Mouse (Mus musculus): ENCODE results near the gene Pced1b. TPM values are rescaled to one million over a fixed set of nuclear protein-coding genes. Genes with fewer than 3 reads are reported as not detected.

The Pced1b gene
- polyA plus RNA-seq, 1 experiment: 8.3 TPM

- Histone ChIP-seq H3K4me3 (ENCODE audit: control insufficient read depth, low read depth, low read length) (peak overlapping the region; percentile 5), H3K27me3 (ENCODE audit: control insufficient read depth, insufficient read depth, low read length) (no peaks in the 10 kb centered on the region; the same call in 1 of the 2 replicates), H3K27ac (ENCODE audit: control insufficient read depth, insufficient read depth, low read depth, low read length) (peak overlapping the region; percentile 40), H3K4me1 (ENCODE audit: control insufficient read depth, insufficient read depth, low read length) (peaks cover 15% of the 10 kb centered on the region), H3K36me3 (ENCODE audit: control insufficient read depth, insufficient read depth, low read length) (no peaks in the 10 kb centered on the region)
- TF ChIP-seq POLR2A (IDR thresholded peaks at IDR 0.05; ENCODE audit: control insufficient read depth, low read depth, low read length): no peak
- TF ChIP-seq CTCF (IDR thresholded peaks at IDR 0.05; ENCODE audit: control insufficient read depth, insufficient read depth, insufficient replicate concordance, low read depth, low read length): no peak
Observed at GRCm38 (mm10) chr15:97373203-97374084, 126.5 kb downstream of the Pced1b start.

DNA sequence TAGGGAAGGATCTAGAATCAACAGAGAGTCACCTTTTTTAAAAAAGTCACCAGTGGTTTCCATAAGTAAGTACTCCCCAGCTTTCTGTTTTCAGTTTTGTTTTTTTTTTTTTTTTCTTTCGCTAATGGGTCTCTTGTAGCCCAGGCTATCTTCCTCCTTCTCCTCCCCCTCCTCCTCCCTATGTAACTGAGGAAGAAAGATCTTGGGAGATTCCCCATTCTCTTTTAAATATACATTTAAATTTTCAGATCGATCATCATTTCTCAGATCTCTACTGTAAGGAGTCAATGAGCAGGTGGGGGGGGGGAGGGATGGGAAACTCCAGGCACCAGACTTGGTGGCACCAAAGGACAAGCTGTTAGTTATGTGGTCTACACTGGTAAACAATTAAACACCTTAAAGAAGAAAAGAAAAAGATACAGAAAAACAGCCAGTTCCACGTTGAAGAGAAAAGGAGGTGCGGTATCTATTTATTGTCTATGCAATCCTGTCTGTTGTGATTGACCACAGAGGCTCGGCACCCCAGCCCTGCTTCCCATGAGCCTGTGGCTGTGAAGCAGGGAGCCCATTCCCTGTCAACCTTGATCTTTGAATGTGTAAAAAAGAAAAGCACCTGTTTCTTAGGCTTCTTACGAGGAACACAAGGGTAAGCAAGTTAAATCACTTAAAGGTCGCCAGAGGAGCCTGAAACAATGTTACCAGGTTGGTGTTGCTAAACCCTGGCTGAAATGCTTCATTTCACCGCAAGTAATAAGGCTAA, 127.4 kb downstream of the Pced1b start:
- H3K4me1 ChIP-seq (ENCODE audit: control insufficient read depth, insufficient read depth, low read length): peaks cover 12% of the 10 kb centered on the region

GRCm38 (mm10) chr15:97374845-97375720, 128.2 kb downstream of the Pced1b start:
- no peaks in the 10 kb centered on the region; the same call in 1 of the 2 replicates for H3K27me3 ChIP-seq (ENCODE audit: control insufficient read depth, insufficient read depth, low read length)
- H3K27ac ChIP-seq (ENCODE audit: control insufficient read depth, insufficient read depth, low read depth, low read length): peak overlapping the region; percentile 61
- no peak for TF ChIP-seq POLR2A (IDR thresholded peaks at IDR 0.05; ENCODE audit: control insufficient read depth, low read depth, low read length)
- TF ChIP-seq CTCF (IDR thresholded peaks at IDR 0.05; ENCODE audit: control insufficient read depth, insufficient read depth, insufficient replicate concordance, low read depth, low read length): no peak
- H3K4me1 ChIP-seq (ENCODE audit: control insufficient read depth, insufficient read depth, low read length): peaks cover 10% of the 10 kb centered on the region
- no peaks in the 10 kb centered on the region for H3K36me3 ChIP-seq (ENCODE audit: control insufficient read depth, insufficient read depth, low read length)
- no peak overlapping the region for H3K4me3 ChIP-seq (ENCODE audit: control insufficient read depth, low read depth, low read length)

More for the DNA sequence above, 127.4 kb downstream of the Pced1b start:
- peak overlapping the region; percentile 40 for H3K27ac ChIP-seq (ENCODE audit: control insufficient read depth, insufficient read depth, low read depth, low read length)
- no peaks in the 10 kb centered on the region; the same call in 1 of the 2 replicates for H3K27me3 ChIP-seq (ENCODE audit: control insufficient read depth, insufficient read depth, low read length)
- TF ChIP-seq POLR2A (IDR thresholded peaks at IDR 0.05; ENCODE audit: control insufficient read depth, low read depth, low read length) (no peak), CTCF (IDR thresholded peaks at IDR 0.05; ENCODE audit: control insufficient read depth, insufficient read depth, insufficient replicate concordance, low read depth, low read length) (no peak)
- no peak overlapping the region for H3K4me3 ChIP-seq (ENCODE audit: control insufficient read depth, low read depth, low read length)
- H3K36me3 ChIP-seq (ENCODE audit: control insufficient read depth, insufficient read depth, low read length): no peaks in the 10 kb centered on the region

- Histone ChIP-seq H3K27ac (ENCODE audit: control insufficient read depth, insufficient read depth, low read depth, low read length) (peak overlapping the region; percentile 84), H3K4me3 (ENCODE audit: control insufficient read depth, low read depth, low read length) (peak overlapping the region; percentile 77; the same call in 1 of the 2 replicates), H3K36me3 (ENCODE audit: control insufficient read depth, insufficient read depth, low read length) (no peaks in the 10 kb centered on the region), H3K4me1 (ENCODE audit: control insufficient read depth, insufficient read depth, low read length) (peaks cover 10% of the 10 kb centered on the region), H3K27me3 (ENCODE audit: control insufficient read depth, insufficient read depth, low read length) (no peaks in the 10 kb centered on the region; the same call in 1 of the 2 replicates)
- TF ChIP-seq POLR2A (IDR thresholded peaks at IDR 0.05; ENCODE audit: control insufficient read depth, low read depth, low read length) (no peak), CTCF (IDR thresholded peaks at IDR 0.05; ENCODE audit: control insufficient read depth, insufficient read depth, insufficient replicate concordance, low read depth, low read length) (no peak)
Observed at GRCm38 (mm10) chr15:97376081-97376742, 129.3 kb downstream of the Pced1b start.

- peak overlapping the region; percentile 84 for H3K27ac ChIP-seq (ENCODE audit: control insufficient read depth, insufficient read depth, low read depth, low read length)
- H3K4me3 ChIP-seq (ENCODE audit: control insufficient read depth, low read depth, low read length): peak overlapping the region; percentile 77
- H3K36me3 ChIP-seq (ENCODE audit: control insufficient read depth, insufficient read depth, low read length): no peaks in the 10 kb centered on the region
- peaks cover 10% of the 10 kb centered on the region for H3K4me1 ChIP-seq (ENCODE audit: control insufficient read depth, insufficient read depth, low read length)
- no peaks in the 10 kb centered on the region; the same call in 1 of the 2 replicates for H3K27me3 ChIP-seq (ENCODE audit: control insufficient read depth, insufficient read depth, low read length)
- TF ChIP-seq CTCF (IDR thresholded peaks at IDR 0.05; ENCODE audit: control insufficient read depth, insufficient read depth, insufficient replicate concordance, low read depth, low read length) (no peak), POLR2A (IDR thresholded peaks at IDR 0.05; ENCODE audit: control insufficient read depth, low read depth, low read length) (no peak; the same call in 1 of the 2 replicates)
Observed at GRCm38 (mm10) chr15:97376792-97377222, 129.9 kb downstream of the Pced1b start.

GRCm38 (mm10) chr15:97378061-97378460, 131.2 kb downstream of the Pced1b start:
- TF ChIP-seq CTCF (IDR thresholded peaks at IDR 0.05; ENCODE audit: control insufficient read depth, insufficient read depth, insufficient replicate concordance, low read depth, low read length) (no peak), POLR2A (IDR thresholded peaks at IDR 0.05; ENCODE audit: control insufficient read depth, low read depth, low read length) (no peak)
- H3K27me3 ChIP-seq (ENCODE audit: control insufficient read depth, insufficient read depth, low read length): no peaks in the 10 kb centered on the region; the same call in 1 of the 2 replicates

More at GRCm38 (mm10) chr15:97378061-97378460, 131.2 kb downstream of the Pced1b start:
- no peaks in the 10 kb centered on the region for H3K36me3 ChIP-seq (ENCODE audit: control insufficient read depth, insufficient read depth, low read length)
- peaks cover 6% of the 10 kb centered on the region for H3K4me1 ChIP-seq (ENCODE audit: control insufficient read depth, insufficient read depth, low read length)
- H3K4me3 ChIP-seq (ENCODE audit: control insufficient read depth, low read depth, low read length): peak overlapping the region; percentile 18; the same call in 1 of the 2 replicates
- no peak overlapping the region for H3K27ac ChIP-seq (ENCODE audit: control insufficient read depth, insufficient read depth, low read depth, low read length)

Measured in testis, adult 2 months (tissue).